Mouse (Mus musculus): ENCODE results near the gene Art3. TPM values are rescaled to one million over a fixed set of nuclear protein-coding genes. Genes with fewer than 3 reads are reported as not detected.
"Not testable (repeated sequence)": the region's sequence is repeated elsewhere in the genome, so short reads cannot be mapped to it uniquely, and the experiment has no call there.

The Art3 gene
- polyA plus RNA-seq, 1 experiment from 2014 or later = 46.5 TPM

DNA sequence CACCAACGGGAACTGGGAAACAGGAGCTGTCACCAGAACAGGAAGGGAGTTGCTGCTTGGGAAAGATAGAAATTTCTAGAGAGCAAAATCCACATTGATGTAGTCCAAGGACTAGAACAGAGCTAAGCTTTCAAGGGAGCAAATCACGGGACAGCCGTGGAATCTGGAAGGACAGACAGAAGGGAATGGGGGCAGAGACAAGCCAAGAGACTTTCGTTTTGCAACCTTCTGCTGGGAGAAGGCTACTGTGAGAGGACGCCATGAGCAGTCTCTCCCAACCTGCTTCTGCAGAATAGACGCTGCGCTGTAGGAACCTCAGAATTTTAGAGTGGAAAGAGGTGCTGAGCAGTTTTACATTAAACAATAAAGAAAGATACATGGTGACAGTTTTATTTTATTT, 18.1 kb downstream of the Art3 start:
- H3K4me1 ChIP-seq (ENCODE audit: insufficient read depth, low read depth, low read length) = peaks cover 4% of the 10 kb centered on the region; the same call in 1 of the 2 replicates
- H3K27me3 ChIP-seq (replicated peaks; ENCODE audit: insufficient read depth, low read length) = no peaks in the 10 kb centered on the region
- no peak overlapping the region for H3K27ac ChIP-seq (ENCODE audit: low read length)
- H3K9me3 ChIP-seq (ENCODE audit: low read length) = no peaks in the 10 kb centered on the region
- H3K36me3 ChIP-seq (ENCODE audit: insufficient read depth, low read length) = no peaks in the 10 kb centered on the region
- no peak for DNase-seq (ENCODE audit: low spot score)
- no peak overlapping the region for H3K9ac ChIP-seq (replicated peaks; ENCODE audit: low read depth)
- H3K4me2 ChIP-seq (replicated peaks; ENCODE audit: low read depth, low read length) = no peak overlapping the region
- 78% methylated on average over 7 of the region's 7 CpGs for WGBS
- H3K4me3 ChIP-seq (ENCODE audit: low read depth, low read length) = no peak overlapping the region
- no peak for ATAC-seq
- no peak for TF ChIP-seq CTCF (IDR thresholded peaks at IDR 0.05)
- TF ChIP-seq EP300 (IDR thresholded peaks at IDR 0.05) = no peak

DNA sequence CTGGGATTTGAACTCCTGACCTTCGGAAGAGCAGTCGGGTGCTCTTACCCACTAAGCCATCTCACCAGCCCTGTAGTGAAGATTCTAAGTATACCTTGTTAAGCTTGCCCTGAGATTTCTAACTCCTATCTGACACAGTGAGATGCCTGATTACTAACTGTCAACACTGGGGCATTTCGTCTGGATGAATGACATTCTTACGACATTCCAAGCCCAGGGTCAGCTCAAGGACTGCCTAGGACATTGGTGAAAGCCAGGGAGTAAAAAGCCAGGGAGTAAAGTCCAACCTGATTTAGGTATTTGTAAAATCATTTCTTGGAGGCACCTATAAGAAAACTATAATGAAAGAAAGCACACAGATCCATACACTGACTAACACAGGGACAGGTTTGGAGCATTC, 21.1 kb downstream of the Art3 start:
- not testable (repeated sequence) for H3K27ac ChIP-seq (ENCODE audit: low read length); H3K4me2 ChIP-seq (replicated peaks; ENCODE audit: low read depth, low read length); ATAC-seq; DNase-seq (ENCODE audit: low spot score); H3K4me1 ChIP-seq (ENCODE audit: insufficient read depth, low read depth, low read length); H3K9ac ChIP-seq (replicated peaks; ENCODE audit: low read depth); H3K9me3 ChIP-seq (ENCODE audit: low read length); H3K4me3 ChIP-seq (ENCODE audit: low read depth, low read length); H3K36me3 ChIP-seq (ENCODE audit: insufficient read depth, low read length); H3K27me3 ChIP-seq (replicated peaks; ENCODE audit: insufficient read depth, low read length)
- 60% methylated on average over 4 of the region's 4 CpGs for WGBS

DNA sequence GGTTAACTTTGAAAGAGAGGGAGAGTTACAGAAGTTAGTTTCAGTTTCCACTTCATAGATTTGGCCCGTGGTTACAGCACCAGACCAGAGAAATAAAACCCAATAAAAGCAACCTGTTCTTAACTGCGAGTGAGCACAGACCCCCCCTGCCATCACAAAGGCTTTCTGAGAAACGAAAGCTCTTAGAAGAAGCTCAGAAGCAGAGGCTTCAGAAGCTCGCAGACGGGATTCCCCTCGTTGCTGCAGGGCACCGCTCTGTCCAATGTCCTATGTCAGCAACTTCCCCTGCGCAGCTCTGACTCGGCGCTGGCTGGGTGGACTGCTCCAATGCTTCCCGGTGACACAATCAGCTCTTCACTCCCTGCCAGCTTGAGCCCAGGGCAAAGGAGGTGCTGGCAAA, 21.9 kb downstream of the Art3 start:
- DNase-seq (ENCODE audit: low spot score) = peak; percentile 59
- Histone ChIP-seq H3K4me2 (replicated peaks; ENCODE audit: low read depth, low read length) (peak overlapping the region; percentile 44), H3K9ac (replicated peaks; ENCODE audit: low read depth) (no peak overlapping the region), H3K36me3 (ENCODE audit: insufficient read depth, low read length) (no peaks in the 10 kb centered on the region), H3K4me1 (ENCODE audit: insufficient read depth, low read depth, low read length) (peaks cover 4% of the 10 kb centered on the region; the same call in 1 of the 2 replicates), H3K27me3 (replicated peaks; ENCODE audit: insufficient read depth, low read length) (no peaks in the 10 kb centered on the region), H3K4me3 (ENCODE audit: low read depth, low read length) (peak overlapping the region; percentile 37), H3K27ac (ENCODE audit: low read length) (no peak overlapping the region), H3K9me3 (ENCODE audit: low read length) (no peaks in the 10 kb centered on the region)
- no peak for TF ChIP-seq EP300 (IDR thresholded peaks at IDR 0.05)
- no peak for TF ChIP-seq CTCF (IDR thresholded peaks at IDR 0.05)
- ATAC-seq = peak; percentile 59
- 27% methylated on average over 11 of the region's 11 CpGs for WGBS

DNA sequence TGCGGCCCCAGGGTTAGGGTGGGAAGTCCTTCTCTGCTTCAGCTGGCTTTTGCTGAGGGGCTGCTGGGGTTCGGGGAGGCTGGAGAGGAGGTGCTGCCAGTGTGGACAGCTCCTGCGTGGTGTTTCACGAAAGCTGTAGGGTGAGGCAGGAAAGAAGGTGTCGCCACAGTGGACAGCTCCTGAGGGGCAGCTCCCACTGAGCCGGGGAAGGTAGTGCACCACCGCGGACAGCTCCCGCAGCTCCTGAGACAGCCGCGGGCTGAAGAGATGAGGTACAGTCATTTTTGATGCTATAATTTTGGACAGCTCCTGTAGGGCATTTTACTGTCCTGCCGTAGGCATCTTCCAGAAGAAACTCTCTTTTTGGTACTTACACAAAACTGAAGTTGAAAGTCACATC, 26.4 kb downstream of the Art3 start:
- H3K36me3 ChIP-seq (ENCODE audit: insufficient read depth, low read length) = no peaks in the 10 kb centered on the region
- H3K9me3 ChIP-seq (ENCODE audit: low read length) = no peaks in the 10 kb centered on the region
- WGBS = 11% methylated on average over 11 of the region's 12 CpGs
- no peak for ATAC-seq
- no peak for TF ChIP-seq EP300 (IDR thresholded peaks at IDR 0.05)
- no peak for TF ChIP-seq CTCF (IDR thresholded peaks at IDR 0.05)
- no peak overlapping the region for H3K27ac ChIP-seq (ENCODE audit: low read length)
- H3K4me2 ChIP-seq (replicated peaks; ENCODE audit: low read depth, low read length) = no peak overlapping the region
- H3K27me3 ChIP-seq (replicated peaks; ENCODE audit: insufficient read depth, low read length) = no peaks in the 10 kb centered on the region
- H3K4me1 ChIP-seq (ENCODE audit: insufficient read depth, low read depth, low read length) = no peaks in the 10 kb centered on the region
- no peak for DNase-seq (ENCODE audit: low spot score)
- no peak overlapping the region for H3K4me3 ChIP-seq (ENCODE audit: low read depth, low read length)
- H3K9ac ChIP-seq (replicated peaks; ENCODE audit: low read depth) = no peak overlapping the region

DNA sequence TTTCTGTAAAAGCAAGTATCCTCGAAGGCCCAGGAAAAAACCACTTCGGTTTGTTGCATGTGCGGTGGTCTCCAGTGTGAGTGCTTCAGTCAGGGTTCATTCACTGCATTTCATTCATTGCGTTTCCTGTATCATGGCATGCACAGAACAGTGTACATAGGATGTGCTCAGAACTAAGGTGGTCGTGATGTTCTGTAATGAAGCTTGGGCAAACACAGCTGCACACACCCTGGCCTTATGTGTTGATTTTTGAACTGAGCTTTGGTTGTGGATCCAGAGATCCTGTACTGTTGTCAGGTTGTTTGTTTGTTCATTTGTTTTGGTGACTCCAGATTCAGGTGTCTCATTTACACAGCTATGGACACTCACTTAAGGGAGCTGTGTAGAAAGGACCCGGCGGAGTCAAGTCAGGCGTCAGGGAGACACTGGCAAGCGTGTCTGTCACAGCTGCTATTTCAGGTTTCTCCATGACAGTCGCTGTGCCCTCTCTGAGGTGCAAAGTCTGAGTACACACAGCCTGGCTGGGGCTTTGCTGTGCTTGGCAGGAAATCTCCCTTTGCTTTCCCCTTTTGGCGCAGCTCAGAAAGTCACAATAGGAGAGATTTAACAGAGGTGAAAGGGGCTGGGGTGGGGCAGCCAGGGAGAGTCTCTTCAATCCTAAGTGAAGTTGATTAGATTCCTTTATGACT, 27.3 kb downstream of the Art3 start:
- H3K4me3 ChIP-seq (ENCODE audit: low read depth, low read length) = no peak overlapping the region
- TF ChIP-seq CTCF (IDR thresholded peaks at IDR 0.05) (no peak), EP300 (IDR thresholded peaks at IDR 0.05) (no peak)
- no peaks in the 10 kb centered on the region for H3K9me3 ChIP-seq (ENCODE audit: low read length)
- ATAC-seq = no peak
- no peak overlapping the region for H3K27ac ChIP-seq (ENCODE audit: low read length)
- H3K36me3 ChIP-seq (ENCODE audit: insufficient read depth, low read length) = no peaks in the 10 kb centered on the region
- no peak overlapping the region for H3K4me2 ChIP-seq (replicated peaks; ENCODE audit: low read depth, low read length)
- H3K4me1 ChIP-seq (ENCODE audit: insufficient read depth, low read depth, low read length) = no peaks in the 10 kb centered on the region
- 64% methylated on average over 11 of the region's 11 CpGs for WGBS
- H3K27me3 ChIP-seq (replicated peaks; ENCODE audit: insufficient read depth, low read length) = no peaks in the 10 kb centered on the region
- no peak overlapping the region for H3K9ac ChIP-seq (replicated peaks; ENCODE audit: low read depth)
- DNase-seq (ENCODE audit: low spot score) = no peak

DNA sequence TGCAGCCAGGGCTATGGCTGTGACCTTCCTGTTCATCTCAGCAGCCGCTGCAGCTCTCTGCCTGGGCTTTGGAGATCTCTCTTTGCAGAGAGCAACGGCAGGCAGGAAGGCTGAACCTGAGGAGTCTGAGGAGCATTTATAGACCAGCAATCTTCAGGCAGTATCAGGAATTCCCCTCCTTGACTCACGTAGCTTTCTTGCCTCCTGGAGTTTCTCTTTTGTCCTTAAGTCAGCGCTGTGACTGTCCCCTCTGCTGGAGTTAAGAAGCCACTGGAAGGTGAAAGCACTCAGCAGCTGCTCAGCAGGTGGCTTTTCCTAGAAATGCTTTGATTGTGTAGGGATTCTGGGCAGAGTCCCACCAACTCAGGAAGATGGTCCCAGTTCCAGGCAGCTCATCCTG, 31.6 kb downstream of the Art3 start:
- WGBS = 12% methylated on average over 4 of the region's 4 CpGs
- H3K4me3 ChIP-seq (ENCODE audit: low read depth, low read length) = no peak overlapping the region
- ATAC-seq (no peak), DNase-seq (ENCODE audit: low spot score) (no peak)
- H3K4me2 ChIP-seq (replicated peaks; ENCODE audit: low read depth, low read length) = no peak overlapping the region
- no peaks in the 10 kb centered on the region for H3K27me3 ChIP-seq (replicated peaks; ENCODE audit: insufficient read depth, low read length)
- TF ChIP-seq EP300 (IDR thresholded peaks at IDR 0.05) (no peak), CTCF (IDR thresholded peaks at IDR 0.05) (no peak)
- H3K4me1 ChIP-seq (ENCODE audit: insufficient read depth, low read depth, low read length) = no peaks in the 10 kb centered on the region
- no peaks in the 10 kb centered on the region for H3K36me3 ChIP-seq (ENCODE audit: insufficient read depth, low read length)
- H3K9me3 ChIP-seq (ENCODE audit: low read length) = no peaks in the 10 kb centered on the region
- H3K27ac ChIP-seq (ENCODE audit: low read length) = no peak overlapping the region
- no peak overlapping the region for H3K9ac ChIP-seq (replicated peaks; ENCODE audit: low read depth)

DNA sequence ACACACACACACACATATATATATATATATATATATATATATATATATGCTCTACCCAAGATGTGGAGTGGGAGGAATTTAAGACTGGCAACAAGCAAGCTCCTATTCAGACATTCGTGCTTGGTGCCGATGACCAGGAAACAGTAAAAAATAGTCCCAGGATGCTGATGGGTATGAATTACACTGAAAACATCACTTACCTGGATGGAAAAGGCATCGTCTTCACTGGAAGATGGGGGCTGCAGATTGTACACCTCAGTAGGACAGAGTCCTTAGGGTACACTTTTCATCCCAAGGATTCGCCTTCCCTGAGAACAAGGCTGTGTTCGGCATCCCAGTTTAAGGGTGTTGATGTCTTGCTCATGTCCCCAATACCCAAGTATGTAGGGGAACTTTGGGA, 32.4 kb downstream of the Art3 start:
- no peak for ATAC-seq
- no peak overlapping the region for H3K4me3 ChIP-seq (ENCODE audit: low read depth, low read length)
- WGBS = 92% methylated on average over 5 of the region's 5 CpGs
- TF ChIP-seq CTCF (IDR thresholded peaks at IDR 0.05) (no peak), EP300 (IDR thresholded peaks at IDR 0.05) (no peak)
- H3K27ac ChIP-seq (ENCODE audit: low read length) = no peak overlapping the region
- H3K9me3 ChIP-seq (ENCODE audit: low read length) = no peaks in the 10 kb centered on the region
- H3K4me1 ChIP-seq (ENCODE audit: insufficient read depth, low read depth, low read length) = no peaks in the 10 kb centered on the region
- H3K9ac ChIP-seq (replicated peaks; ENCODE audit: low read depth) = no peak overlapping the region
- H3K4me2 ChIP-seq (replicated peaks; ENCODE audit: low read depth, low read length) = no peak overlapping the region
- no peaks in the 10 kb centered on the region for H3K27me3 ChIP-seq (replicated peaks; ENCODE audit: insufficient read depth, low read length)
- no peaks in the 10 kb centered on the region for H3K36me3 ChIP-seq (ENCODE audit: insufficient read depth, low read length)
- DNase-seq (ENCODE audit: low spot score) = no peak
